Mouse (Mus musculus) spleen, adult 2 months (tissue): Measurements from ENCODE around the gene Adgra3.

Source experiments
- CTCF ChIP-seq: fragments of 200-500 bp; IDR thresholded peaks from 2 replicates; pipeline ENCODE4 v1.5.1; 2011; ENCODE audit warnings: mild to moderate bottlenecking, inconsistent platforms; ENCODE audit not compliant: insufficient read depth, insufficient read length, insufficient replicate concordance; ENCODE audit errors: extremely low read depth
- POLR2A ChIP-seq: fragments of 200-500 bp; IDR thresholded peaks from 2 replicates; pipeline ENCODE4 v1.6.1; 2011; ENCODE audit warnings: low read depth, low read length, inconsistent platforms

DNA sequence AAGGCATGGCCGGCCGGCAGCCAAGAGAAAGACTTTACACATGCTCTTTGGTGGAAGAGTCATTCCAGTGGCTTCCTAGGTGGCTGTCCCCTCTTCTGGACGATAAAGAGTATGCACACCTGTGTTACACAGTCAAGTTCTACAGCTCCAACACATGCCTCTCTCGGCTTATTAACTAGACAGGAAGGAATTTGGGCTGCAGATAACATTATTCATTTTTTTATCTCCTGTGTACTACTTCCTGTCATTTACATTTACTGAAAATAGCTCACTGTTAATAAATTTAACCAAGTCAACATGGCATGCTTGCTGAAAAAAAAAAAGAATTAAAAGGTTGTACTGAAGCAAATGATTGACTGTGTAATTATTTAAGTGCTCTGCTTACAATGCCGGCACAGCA is 78.1 kb downstream of the Adgra3 start:
- no peak for TF ChIP-seq POLR2A
- no peak for TF ChIP-seq CTCF
